Mouse (Mus musculus) limb, embryonic 14.5 days (tissue): ENCODE measurements around the gene Pcsk4. TPM values are rescaled to one million over a fixed set of nuclear protein-coding genes. Genes with fewer than 3 reads are reported as not detected.
A peak's percentile ranks its signal among the peaks of the same experiment; 100 is the strongest.

Experiments
- ATAC-seq: fragments of 200-750 bp; cut with Nextera tagmentation; 2 replicates; pipeline ENCODE4 v1.8.0; 2017; ENCODE audit warnings: low read depth, moderate number of reproducible peaks, moderate TSS enrichment; ENCODE audit not compliant: low FRiP score
- DNase-seq: peaks from one replicate; pipeline ENCODE4 v3.0.0-alpha.2; 2015; ENCODE audit warnings: low spot score
- H3K27ac ChIP-seq: fragments of 300-500 bp; sonication (generic); replicated peaks from 2 replicates; pipeline ENCODE4 v1.5.1; 2014; ENCODE audit warnings: low read depth, mild to moderate bottlenecking, low read length, moderate library complexity, mixed read lengths
- H3K27me3 ChIP-seq: fragments of 300-500 bp; sonication (generic); 2 replicates; pipeline ENCODE4 v1.6.1; 2014; ENCODE audit warnings: low read length, mixed read lengths; ENCODE audit not compliant: control insufficient read depth, insufficient read depth
- H3K36me3 ChIP-seq: fragments of 300-500 bp; sonication (generic); 2 replicates; pipeline ENCODE4 v1.6.1; 2014; ENCODE audit warnings: mild to moderate bottlenecking, low read length, moderate library complexity, mixed read lengths; ENCODE audit not compliant: control insufficient read depth, insufficient read depth
- H3K4me1 ChIP-seq: fragments of 300-500 bp; sonication (generic); 2 replicates; pipeline ENCODE4 v1.6.1; 2014; ENCODE audit warnings: antibody characterized with exemption, low read length, mixed read lengths; ENCODE audit not compliant: control insufficient read depth, insufficient read depth
- H3K4me2 ChIP-seq: fragments of 300-500 bp; sonication (generic); replicated peaks from 2 replicates; pipeline ENCODE4 v1.6.1; 2014; ENCODE audit warnings: low read depth, mild to moderate bottlenecking, low read length, moderate library complexity; ENCODE audit not compliant: severe bottlenecking
- H3K4me3 ChIP-seq: fragments of 300-500 bp; sonication (generic); replicated peaks from 2 replicates; pipeline ENCODE4 v1.5.1; 2014; ENCODE audit warnings: low read length
- H3K9ac ChIP-seq: fragments of 300-500 bp; sonication (generic); 2 replicates; pipeline ENCODE4 v1.6.1; 2014; ENCODE audit warnings: mild to moderate bottlenecking, low read depth, low read length, moderate library complexity; ENCODE audit not compliant: severe bottlenecking
- H3K9me3 ChIP-seq: fragments of 300-500 bp; sonication (generic); 2 replicates; pipeline ENCODE4 v1.6.1; 2016; ENCODE audit warnings: low read length; ENCODE audit not compliant: control insufficient read depth
- POLR2A ChIP-seq: fragments of 200-500 bp; IDR thresholded peaks from 2 replicates; pipeline ENCODE4 v1.8.0; 2012; ENCODE audit warnings: inconsistent platforms, mild to moderate bottlenecking, moderate library complexity, borderline replicate concordance; ENCODE audit not compliant: insufficient read depth, insufficient read length; ENCODE audit errors: extremely low read depth
- WGBS: fragments of 180-500 bp; shearing (Covaris S2); extraction: QIAGEN DNeasy Blood & Tissue Kit; methylation state at CpG from one replicate; pipeline ENCODE4 v1.1.7; 2014; 5-methylcytosine and 5-hydroxymethylcytosine counted together
- polyA plus RNA-seq, 2 experiments: library from polyadenylated mRNA; depleted of rRNA in 1 of 2; stranded (reverse) in 1 of 2; unstranded in 1 of 2; fragments of >200 nt; fragmentation: Nextera tagmentation in 1 of 2; extraction: Ambion mirVana in 1 of 2; gene quantifications; 2 replicates each; pipeline versions ENCODE4 v1.2.1 to v1.2.3; 2012 to 2014

The Pcsk4 gene
- polyA plus RNA-seq, 2 experiments: 4.2 to 7.8 TPM

DNA sequence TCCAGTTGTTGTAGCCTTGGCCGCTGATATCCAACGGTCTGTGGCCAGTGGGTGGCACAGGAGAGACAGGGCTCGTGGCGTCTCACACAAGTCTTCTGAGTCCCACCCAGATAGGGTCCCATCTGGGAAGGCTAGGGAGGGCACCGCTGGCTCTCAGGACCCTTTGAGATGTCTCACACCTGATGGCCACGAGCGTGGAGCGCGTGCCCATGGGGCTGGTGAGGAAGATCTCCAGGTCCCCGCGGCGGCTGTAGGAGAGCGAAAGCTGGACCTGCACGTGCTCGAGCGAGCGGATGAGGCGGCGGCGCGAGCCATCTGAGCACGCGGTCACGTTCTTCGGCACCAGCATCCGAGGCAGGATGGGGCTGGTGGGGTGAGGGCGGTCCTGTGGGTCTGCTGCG is 6.5 kb downstream of the Pcsk4 start:
- Histone ChIP-seq H3K4me2 (peak overlapping the region; percentile 99), H3K9me3 (no peaks in the 10 kb centered on the region), H3K27ac (no peak overlapping the region), H3K36me3 (peaks cover 13% of the 10 kb centered on the region; the same call in 1 of the 2 replicates), H3K27me3 (no peaks in the 10 kb centered on the region), H3K4me1 (peaks cover 10% of the 10 kb centered on the region; the same call in 1 of the 2 replicates), H3K9ac (peak overlapping the region; percentile 64), H3K4me3 (peak overlapping the region; percentile 60)
- WGBS: 3% methylated on average over 28 of the region's 28 CpGs
- TF ChIP-seq POLR2A: no peak
- ATAC-seq (no peak), DNase-seq (no peak)

DNA sequence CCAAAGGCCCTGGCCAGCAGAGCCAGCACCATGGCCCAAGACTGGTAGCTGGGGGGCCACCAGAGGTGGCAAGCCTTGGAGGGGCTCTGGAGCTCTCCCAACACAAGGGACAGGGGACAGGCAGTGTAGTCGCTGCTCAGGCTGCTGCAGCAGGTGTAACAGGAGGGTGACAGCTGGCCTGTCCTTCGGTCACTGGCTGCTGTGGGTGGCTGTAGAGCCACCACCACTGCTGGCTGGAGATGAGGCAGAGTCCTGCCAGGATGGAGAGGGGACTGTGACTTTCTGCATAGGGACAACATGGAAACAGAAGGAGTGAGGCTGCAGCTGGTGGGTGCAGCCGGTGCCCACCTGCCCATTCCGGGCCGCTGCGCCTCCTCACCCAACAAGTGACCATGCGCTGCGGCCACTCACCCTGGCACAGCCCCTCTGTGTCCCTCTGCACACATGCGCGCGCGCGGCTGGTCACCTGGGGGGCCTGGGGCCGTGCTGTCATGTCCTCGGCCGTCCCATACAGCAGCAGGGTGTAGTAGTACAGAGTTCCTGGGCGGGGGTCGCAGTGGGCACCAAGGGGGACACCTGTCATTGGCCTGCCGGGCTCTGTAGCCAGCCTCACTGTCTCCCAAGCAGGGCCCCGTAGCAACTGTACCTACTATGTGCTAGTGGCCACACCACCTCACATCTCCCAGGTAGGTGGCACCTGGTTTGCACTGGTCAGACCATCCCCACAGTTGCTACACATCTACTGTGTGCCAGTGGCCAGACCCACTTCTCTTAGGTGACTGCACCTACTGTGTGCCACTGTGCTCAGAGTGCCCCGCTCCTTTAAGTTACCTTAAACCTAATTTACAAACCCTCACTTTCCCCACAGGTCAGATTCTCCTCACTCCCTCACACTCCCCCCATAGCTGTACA is 7.4 kb downstream of the Pcsk4 start:
- peak overlapping the region; percentile 64; the same call in 1 of the 2 replicates for H3K9ac ChIP-seq

DNA sequence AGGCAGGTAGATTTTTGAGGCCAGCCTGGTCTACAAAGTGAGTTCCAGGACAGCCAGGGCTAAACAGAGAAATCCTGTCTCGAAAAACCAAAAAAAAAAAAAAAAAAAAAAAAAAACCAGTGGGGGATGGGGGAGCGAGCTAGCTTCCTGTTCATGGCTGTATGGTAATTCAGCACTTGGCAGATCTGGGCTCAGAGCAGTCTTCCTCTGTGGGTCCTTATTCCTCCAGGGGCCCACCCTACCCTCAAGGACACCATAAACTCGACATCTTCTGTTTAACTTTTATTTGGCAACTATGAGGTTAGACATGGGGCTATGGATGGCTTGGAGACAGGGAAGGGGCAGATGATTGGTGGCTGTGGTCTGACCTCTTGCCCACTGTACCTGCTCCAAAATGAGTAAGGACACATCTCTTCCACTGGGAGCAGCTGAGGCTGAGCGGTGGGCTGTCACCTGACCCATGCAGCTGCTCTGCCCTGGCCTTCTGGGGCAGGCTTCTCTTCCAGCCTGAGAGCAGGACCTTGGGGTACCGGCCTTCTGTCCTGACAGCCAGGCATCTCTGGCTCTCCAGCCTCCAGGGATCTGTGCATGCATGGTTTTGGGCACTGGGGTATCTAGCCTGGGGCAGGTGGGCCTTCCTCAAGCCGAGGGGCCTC is 8.2 kb downstream of the Pcsk4 start:
- Histone ChIP-seq H3K9me3 (no peaks in the 10 kb centered on the region), H3K36me3 (peaks cover 17% of the 10 kb centered on the region; the same call in 1 of the 2 replicates), H3K4me1 (peaks cover 10% of the 10 kb centered on the region; the same call in 1 of the 2 replicates), H3K9ac (no peak overlapping the region), H3K4me2 (no peak overlapping the region), H3K27ac (no peak overlapping the region), H3K27me3 (peaks cover 9% of the 10 kb centered on the region; the same call in 1 of the 2 replicates), H3K4me3 (no peak overlapping the region)
- ATAC-seq: no peak
- no peak for DNase-seq
- TF ChIP-seq POLR2A: no peak
- 79% methylated on average over 6 of the region's 6 CpGs for WGBS

More for the DNA sequence above, 7.4 kb downstream of the Pcsk4 start:
- Histone ChIP-seq H3K4me2 (peak overlapping the region; percentile 99), H3K4me3 (peak overlapping the region; percentile 60; the same call in 1 of the 2 replicates), H3K27ac (no peak overlapping the region), H3K9me3 (no peaks in the 10 kb centered on the region), H3K4me1 (peaks cover 10% of the 10 kb centered on the region; the same call in 1 of the 2 replicates), H3K27me3 (peaks cover 6% of the 10 kb centered on the region; the same call in 1 of the 2 replicates), H3K36me3 (peaks cover 17% of the 10 kb centered on the region; the same call in 1 of the 2 replicates)
- DNase-seq (no peak), ATAC-seq (no peak)
- 93% methylated on average over 21 of the region's 21 CpGs for WGBS
- TF ChIP-seq POLR2A: no peak

DNA sequence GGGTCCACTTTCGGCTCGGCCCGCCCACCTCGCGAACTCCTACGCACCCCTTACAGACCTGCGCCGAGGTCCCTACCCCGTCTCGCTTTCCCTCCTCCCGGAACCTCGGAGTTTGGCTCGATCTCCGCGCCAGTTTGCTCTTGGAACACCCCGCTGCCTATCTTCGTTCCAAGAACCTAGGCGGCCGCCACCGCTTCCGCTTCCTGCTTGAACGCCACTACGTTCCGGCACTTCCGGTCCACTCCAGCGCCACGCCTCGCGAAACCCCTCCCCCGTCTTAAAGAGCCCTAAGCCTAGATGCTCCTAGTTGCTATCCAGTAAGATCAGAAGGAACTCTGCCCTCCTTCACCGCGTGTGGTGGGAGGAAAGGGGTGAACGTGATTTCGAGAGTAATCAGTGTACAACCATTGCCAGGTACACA is 8.9 kb downstream of the Pcsk4 start, which contains the start of gene 2310011J03Rik:
TSS of gene 2310011J03Rik (minus strand) at position 198 of the 421 bp plus-strand sequence.
- Histone ChIP-seq H3K4me3 (peak within 1 kb of the TSS; percentile 78), H3K27ac (peak within 1 kb of the TSS; percentile 58), H3K9me3 (no peaks in the 10 kb centered on the region), H3K4me1 (peaks cover 10% of the 10 kb centered on the region; the same call in 1 of the 2 replicates), H3K36me3 (peaks cover 17% of the 10 kb centered on the region; the same call in 1 of the 2 replicates), H3K27me3 (peaks cover 17% of the 10 kb centered on the region), H3K9ac (peak within 1 kb of the TSS; percentile 71), H3K4me2 (peak within 1 kb of the TSS; percentile 64)
- ATAC-seq (peak; percentile 79), DNase-seq (peak; percentile 92)
- no peak; the same call in 1 of the 2 replicates for TF ChIP-seq POLR2A
- under 1% methylated on average over 34 of the region's 34 CpGs for WGBS

DNA sequence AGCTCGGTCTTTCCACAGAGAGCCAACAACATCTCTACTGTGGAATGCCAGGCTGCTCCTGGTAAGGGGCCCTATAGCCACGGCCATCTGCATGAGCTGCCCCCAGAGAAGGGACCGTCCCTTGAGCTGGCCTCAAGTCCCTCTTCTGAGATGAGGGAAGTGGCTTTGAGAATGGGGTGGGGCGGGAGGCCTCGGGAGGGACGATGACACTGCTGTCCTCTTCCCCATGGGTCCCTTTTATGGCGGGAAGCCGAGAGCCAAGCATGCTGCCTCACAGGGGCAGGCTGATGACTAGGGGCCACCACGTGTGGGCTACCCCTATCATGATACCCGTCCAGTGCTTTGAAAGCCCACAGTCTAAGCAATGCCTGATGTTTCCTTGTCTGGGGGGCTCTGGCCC is 12.3 kb downstream of the Pcsk4 start:
- no peak for TF ChIP-seq POLR2A
- peaks cover 17% of the 10 kb centered on the region; the same call in 1 of the 2 replicates for H3K36me3 ChIP-seq
- no peak overlapping the region for H3K9ac ChIP-seq
- no peak overlapping the region for H3K4me2 ChIP-seq
- ATAC-seq: no peak
- DNase-seq: no peak
- peaks cover 50% of the 10 kb centered on the region for H3K27me3 ChIP-seq
- 45% methylated on average over 10 of the region's 10 CpGs for WGBS
- H3K4me1 ChIP-seq: 0 out of 2 replicates have a peak, but pooled peaks cover 3% of the 10 kb centered on the region
- H3K4me3 ChIP-seq: no peak overlapping the region
- H3K9me3 ChIP-seq: no peaks in the 10 kb centered on the region
- no peak overlapping the region for H3K27ac ChIP-seq
